Mouse (Mus musculus) gastrocnemius, postnatal 25 days (tissue): ENCODE measurements at regions not wholly inside any gene's neighbourhood (a gene's known extent, or its start where the extent isn't known, plus 50 kb on each side); places are given as distances from the start of the nearest gene placed in this dataset.

Experiments
- DNase-seq: peaks from one replicate; pipeline ENCODE4 v3.0.0; 2022

DNA sequence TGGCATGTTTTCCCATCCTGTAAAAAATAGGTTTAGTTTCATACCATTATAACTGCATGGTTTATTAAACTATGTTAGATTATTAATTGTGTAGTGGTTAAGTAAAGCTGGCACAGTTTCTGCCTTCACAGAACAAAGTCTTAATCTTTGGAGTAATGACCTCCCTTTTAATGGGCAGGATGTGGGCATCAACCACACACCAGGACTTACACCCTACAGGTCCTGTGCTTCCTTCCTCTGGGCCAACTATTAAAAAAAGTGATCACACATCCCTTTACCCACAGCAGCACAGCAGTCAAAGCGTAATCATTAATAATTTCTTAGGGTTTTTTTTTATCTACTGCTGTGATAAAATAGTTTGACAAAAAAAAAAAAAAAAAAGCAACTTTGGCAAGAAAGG, 300.3 kb downstream of the Fam49a start:
- DNase-seq = no peak

DNA sequence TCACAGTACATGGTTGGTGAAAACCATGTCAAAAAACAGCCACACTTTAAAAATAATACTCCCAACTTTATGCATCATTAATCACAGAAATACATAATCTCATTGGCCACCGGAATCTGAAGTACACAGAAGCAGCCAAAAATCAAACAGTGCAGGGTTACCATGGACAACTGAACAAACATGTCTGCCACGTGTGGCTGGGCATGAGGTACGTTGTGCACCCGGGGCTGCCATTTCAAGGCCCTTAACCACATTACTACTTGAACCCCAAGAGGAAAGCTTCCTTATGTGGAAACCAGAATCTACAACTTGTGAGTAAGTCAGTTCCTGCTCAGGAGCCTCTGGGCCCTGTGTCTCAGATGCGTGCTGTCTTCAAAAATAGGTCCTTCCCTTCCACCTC, 289.9 kb downstream of the Fam49a start:
- DNase-seq = no peak

DNA sequence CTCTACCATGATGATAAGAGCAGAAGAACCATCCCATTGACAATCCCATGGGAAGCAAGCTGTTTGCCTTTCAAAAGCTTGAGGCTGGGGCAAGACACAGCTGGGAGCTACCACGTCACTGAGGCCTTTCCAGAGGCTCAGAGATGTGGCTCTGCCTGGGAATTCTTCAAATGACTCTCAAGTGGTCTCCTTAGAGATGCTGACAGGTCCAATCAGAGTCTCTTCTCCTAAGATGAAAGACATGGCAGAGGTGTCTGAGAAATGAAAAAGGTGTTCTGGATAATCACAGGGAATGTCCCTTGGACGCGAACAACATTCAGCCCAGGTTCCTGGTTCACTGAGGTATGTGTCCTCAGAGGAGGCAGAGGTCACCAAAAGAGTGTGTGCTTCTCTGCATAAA, 287.7 kb downstream of the Fam49a start:
- DNase-seq = no peak

DNA sequence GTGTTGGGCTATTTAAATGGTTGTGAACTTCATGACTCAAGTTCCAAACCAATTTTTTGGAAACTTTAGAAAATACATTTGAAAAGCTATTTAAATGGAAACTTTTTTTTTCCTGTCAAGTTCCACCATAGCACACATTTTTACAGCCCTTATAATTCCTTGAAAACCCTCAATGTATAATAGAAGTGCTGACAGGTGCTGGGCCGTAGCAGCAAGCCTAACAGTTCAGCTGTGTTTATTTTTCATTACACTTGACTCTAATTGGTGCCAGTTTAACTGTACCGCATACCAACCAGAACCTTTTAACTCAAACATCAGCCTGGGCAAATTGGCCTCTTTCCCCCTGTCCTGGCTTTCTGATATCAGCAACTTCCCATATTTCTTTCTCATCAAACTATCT, 286.7 kb downstream of the Fam49a start:
- no peak for DNase-seq

DNA sequence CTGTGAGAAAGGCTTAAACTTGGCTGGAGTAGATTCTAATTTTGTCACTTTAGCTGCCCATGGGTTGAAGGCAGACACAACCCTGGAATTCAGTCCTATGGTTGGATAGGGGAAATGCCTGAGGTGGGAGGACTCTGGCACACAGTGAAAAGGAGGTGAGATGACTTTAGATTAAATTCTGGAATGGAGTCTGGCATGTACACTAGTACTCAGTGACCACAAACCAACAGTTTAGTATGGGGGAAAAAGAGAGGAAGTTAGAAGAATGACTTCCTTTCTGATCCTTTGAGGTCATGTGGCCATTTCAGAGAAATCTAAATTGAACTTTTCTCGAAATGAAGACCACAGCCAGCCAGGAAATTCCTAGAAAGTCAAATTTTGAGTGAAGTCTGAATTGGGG, 285.5 kb downstream of the Fam49a start:
- DNase-seq = no peak

DNA sequence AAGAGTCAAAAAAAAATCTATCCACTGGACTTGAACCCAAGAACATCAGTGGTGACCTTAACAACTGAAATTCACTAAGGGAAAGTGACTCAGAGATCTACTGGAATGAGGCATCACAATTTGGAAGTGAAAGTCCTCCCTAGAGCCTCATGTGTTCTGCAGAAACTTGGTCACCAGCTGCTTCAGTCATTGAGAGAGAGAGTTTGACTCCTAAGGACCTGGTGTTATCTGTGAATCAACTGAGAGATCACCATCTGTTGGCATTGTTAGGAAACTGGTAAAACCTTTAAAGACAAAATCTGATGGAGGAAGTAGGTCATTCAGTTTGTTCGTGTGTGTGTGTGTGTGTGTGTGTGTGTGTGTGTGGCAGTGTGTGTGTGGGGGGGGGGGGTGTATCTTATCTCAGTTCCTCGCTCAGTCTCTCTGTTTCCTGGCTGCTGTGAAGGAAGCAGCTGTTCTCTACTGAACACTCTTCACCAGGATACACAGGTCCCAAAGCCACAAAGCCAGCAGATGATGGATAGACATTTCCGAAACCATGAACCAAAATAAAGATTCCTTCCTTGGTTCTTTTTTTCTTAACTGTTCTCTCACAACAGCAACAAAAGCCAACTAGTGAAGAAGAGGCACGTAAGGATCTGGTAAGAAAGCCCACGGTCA, 284.6 kb downstream of the Fam49a start:
- no peak for DNase-seq

DNA sequence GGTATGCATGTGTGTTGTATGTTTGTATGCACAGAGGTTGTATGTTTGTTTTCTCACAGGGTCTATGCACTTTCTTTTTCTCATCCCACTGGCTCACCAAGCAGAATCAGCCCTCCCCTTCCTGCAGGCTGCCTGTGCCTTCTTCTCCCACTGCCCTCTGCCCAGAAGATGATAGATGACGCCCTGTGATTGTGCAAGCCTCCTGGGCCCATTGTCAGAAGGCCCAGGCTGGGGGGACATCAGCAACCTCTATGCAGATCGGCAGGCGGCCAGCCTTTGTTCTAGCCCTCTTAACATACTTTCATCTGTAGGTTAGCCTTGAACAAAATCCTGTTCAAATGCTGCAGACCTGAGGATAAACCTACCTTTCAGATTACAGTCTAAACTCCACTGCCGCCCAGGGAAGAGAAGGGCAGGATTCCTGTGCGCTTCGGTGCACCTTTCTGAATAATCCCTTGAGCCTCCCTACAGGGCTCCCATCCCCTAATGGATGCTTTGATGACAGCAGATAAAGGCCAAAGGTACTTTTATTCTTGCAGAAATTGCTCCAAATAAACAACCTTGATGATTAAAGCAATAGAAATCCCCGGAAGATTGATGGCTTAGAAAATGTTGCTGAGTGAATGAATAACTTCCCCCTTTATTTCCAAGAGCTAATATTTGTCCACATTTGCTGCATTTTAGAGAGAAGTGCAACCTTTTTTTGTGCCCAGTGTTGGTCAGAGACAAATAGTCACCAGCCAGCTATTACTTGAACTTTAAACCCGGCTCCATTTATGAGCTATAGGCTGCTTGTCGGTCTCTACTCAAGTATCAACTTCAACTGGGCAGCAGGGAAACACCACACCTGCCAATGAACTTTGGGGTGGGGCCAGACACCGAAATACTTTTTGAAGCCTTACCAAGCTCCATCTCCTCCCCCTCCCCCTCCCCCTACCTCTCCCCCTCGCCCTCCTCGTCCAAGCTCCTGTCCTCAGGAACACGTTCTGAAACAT, 279.4 kb downstream of the Fam49a start:
- DNase-seq = peak; percentile 10

DNA sequence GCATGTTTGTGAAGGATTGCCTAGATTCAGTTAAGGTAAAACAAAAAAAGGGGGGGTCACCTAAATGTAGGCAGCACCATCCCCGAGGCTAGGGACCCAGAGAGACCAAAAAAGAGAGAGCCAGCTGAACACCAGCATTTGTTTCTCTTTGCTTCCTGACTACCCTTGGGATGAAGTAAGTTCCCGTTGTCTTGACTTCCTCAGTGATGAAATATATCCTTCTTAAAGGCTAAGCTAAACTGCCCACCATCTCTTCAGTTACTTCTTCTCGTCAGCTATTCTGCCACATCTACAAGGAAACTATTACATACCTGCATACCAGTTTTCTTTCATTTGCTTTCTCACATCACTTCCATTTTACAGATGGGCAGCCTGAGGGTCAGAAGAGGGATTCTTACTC, 277.4 kb downstream of the Fam49a start:
- no peak for DNase-seq

DNA sequence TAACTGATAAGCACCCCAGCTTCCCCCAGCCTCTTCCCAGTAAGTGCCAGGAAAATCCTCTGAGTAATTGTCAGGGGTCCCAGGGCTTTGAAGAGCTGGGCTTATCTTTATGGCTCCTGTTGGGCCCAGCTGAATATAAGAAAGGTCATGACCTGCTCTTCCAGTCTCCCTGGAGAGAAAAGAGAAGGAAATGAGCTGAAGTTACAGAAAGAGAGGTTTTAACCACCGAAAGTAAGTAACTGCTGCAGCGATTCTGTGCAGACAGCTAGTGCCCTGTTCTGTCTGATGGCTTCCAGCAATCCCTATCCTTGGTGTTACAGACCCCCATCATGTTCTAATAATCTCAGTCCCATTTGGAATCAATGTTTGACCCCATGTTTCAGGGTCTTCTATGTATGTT, 272.8 kb downstream of the Fam49a start:
- DNase-seq = no peak

DNA sequence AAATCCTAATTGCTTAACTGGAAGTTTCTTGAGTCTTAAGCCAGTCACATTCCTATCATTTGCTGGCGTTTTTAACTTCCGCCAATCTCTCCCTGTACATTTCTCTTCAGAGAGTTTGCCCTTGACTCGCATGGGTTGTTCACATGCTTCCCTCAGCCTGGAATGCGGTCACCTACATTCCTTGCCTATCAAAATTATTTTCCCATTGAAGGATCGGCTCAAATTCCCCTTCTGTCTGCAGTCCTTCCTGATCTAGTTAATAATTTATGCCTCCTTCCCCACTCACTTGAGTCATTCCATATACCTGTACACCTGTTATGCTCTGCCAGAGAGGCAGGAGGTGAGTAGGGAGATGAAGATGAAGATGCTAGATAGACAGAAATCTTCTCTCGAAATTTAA, 268.9 kb downstream of the Fam49a start:
- no peak for DNase-seq

DNA sequence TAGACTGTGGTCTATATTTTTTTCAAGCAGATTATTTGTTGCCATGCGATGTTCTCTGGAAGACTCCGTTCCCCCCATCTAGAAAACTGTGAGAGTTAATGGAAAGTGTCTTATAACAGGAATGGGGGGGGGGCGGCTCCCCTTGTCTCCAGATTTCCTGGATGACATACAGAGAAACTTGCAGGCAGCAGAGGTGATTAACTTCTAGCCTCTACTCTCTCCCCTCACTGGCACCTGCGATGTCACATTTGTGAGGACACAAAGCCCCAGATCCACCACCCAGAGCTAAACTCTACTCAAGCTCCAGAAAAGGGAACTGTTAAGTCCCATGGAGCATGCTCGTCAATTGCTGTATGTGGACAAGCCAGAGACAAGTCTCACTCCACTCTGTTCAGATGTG, 267.6 kb downstream of the Fam49a start:
- no peak for DNase-seq

DNA sequence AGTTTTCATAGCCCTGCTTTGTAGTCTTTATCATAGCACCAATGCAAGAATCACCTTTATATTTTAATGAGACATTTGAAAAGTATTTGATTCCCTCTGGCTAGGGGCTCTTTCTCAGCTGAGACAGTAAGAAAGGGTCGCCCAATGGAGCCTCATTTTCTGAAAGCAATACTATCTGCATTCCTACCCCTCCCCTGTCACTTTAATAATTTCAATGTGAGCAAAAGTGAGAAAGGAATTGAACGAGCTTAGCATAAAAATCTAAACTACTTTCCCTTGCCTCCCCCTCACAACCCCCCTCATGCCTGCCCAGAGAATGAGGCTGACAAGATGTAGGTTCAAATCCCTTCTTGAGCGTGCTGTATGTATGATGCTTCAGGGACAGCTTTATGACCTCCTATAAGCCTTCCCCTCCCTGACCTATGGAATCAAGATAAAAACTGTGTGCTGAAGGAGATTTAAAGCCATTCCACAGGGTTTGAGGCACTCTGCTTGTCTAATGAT, 266.6 kb downstream of the Fam49a start:
- no peak for DNase-seq

DNA sequence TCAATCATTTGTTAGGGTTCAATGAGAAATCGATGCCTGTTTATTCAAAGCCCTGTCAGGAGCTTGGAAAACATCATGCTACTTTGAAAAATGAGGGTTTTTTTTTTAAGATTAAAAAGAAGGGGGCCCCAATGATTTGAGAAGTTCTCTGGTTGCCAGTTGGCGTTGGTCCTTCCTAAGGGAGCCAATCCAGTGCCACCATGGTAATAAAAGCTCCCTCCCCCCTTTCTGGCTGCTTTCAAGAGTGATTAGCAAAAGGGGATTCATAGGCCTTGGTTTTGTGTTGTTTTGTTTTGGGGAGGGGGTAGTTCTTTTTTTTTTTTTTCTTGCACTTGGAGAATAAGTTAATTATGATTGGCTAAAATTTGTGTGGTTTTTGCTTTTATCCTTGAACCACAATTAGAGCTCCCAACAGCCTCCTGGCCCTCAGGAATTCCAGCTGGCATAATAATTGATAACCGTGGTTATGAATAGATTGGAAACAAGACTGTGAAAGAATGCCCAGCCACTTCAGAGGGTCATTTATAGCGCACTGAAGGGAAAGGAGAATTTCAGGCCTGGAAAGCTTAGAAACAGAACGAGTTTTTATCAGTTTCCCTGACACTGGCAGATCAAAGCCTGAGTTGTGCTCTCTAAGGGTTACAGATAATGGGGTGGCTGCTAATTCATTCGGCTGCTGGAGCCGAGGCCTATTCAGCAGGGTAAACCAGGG, 266.0 kb downstream of the Fam49a start:
- no peak for DNase-seq

DNA sequence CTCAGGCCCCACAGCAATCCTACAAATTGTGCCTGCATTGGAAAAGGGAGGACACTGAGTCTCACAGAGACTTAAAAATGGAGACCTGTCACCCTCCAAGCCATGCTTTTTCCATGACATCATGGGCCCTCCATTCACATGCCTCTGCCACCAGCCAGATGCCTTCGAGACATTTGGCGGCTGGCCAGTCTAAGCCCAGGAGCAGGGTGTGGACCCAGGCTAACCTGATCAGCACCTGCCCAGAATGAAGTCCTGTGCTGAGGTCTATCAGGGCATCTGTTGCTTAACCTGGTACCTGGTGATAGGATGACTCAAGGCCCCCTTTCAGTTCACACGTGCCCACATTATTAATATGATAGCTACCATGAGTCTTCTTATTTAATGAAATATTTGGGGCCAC, 265.4 kb downstream of the Fam49a start:
- no peak for DNase-seq

DNA sequence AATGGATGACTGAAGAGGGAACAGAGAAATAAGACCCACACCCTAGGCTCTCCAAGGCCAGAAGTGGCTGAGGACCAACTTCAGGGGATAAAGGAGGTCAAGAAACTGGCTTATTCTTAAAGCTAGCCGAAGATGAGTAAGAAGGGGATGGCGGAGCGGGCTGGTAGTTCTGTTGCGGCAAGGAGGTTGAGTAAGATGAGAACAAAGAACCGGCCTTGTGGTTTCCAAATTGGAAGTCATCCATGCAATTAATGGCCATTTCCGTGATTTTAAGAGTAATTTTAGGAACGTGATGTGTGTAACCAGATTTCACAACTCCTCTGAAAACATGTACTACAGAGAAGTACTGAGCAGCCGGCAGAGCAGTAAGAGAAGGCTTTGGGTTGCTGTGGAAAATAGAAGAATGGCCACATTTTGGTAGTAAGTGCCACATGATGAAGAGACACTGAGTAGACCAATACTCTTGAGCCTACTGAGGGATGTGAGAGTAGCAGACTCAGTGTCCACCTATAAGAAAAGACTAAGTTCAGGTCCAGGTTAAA, 258.4 kb downstream of the Fam49a start:
- no peak for DNase-seq

DNA sequence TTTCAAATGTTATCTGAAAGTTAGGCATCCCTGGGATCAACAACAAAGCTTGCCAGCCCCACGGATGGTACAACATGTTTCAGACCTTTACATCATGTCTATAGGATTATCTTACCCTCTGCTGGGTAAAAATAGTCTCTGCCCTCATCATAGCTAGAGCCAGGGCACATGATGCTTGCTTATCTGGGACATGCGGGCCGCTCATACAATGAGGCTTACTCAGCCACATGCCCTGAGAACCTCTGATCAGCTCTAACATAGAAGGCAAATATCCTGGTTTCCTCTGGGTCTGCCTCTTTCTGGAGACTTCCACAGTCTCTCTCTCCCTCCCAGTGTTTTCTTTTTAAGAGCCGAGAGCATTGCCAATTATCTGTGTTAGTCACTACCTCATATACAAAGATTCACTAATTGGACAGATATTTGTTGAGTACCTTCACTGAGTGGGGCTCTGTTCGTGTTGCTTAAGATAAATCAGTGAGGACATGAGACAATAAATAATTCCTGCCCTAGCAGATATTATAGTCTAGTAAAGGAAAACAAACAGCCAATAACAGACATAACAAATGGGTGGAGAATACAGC, 256.6 kb downstream of the Fam49a start:
- DNase-seq = no peak

DNA sequence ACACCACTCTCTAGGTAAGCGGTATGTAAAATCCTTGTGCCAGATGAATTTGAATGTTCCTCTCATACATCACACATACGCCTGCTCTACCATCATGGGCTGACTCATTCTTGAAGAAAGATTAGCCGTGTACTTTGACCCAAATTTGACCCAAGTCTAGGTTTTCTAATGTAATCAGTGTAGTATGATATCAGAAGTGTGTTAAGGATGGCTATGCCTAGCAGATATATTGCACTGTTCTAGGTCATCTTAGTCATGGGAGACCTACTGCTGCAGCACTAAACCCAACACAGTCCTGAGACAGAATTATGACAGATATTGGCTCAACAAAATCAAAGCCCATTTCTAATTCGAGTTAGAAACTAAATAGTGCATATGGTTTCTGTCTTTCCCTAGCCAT, 255.1 kb downstream of the Fam49a start:
- no peak for DNase-seq

DNA sequence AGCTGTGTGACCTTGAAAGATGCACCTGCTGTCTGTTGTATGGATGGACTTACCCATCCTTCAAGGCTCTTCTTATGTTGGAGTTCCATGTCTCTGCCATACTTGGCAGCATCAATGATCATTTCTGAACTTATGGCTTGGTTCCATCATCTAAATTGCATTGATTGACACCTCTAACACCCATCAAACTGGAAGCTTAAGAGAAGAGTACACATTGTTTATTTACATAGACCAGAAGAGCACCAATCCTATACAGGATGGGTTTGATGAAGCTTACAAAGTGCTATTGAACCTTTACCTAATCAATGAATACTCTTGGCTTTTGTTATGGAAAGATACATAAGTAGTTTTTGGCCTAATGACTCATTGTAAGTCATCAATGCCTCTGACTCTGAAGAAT, 248.8 kb downstream of the Fam49a start:
- no peak for DNase-seq

DNA sequence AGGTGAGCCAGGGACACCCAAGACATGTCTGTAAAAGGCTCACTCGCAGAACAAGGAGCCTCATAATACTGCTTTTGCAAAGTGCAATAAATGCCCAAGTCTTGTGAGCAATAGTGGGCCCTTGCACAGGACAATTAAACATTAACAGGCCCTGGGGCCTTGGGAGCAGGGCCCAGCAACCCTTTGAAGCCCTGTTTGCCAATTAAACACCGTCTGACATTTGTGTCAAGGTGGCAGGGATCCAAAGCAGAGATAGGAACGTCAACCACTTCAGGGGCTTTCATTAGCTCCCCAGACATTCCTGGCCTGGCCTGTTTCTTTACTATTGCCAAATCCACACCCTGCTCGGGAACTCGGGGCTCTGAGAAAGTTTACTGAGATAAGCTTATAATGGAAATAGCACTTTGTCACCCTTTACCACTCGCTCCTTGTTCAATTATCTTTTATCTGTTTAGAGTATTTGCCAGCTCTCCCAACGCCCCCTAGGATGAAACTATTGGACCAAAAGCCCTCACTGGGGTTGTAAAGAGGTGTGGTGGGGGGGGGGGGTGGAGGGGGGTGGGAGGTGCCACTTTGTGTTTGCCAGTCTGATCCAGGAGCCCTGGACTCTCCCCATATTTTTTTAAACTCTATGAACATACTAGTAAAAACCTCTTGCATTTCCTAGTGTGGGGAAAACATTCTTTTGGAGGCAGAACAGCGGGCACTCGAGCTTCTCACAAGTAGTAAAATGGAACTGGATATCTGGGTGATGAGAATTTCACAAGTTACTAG, 247.4 kb downstream of the Fam49a start:
- no peak for DNase-seq

DNA sequence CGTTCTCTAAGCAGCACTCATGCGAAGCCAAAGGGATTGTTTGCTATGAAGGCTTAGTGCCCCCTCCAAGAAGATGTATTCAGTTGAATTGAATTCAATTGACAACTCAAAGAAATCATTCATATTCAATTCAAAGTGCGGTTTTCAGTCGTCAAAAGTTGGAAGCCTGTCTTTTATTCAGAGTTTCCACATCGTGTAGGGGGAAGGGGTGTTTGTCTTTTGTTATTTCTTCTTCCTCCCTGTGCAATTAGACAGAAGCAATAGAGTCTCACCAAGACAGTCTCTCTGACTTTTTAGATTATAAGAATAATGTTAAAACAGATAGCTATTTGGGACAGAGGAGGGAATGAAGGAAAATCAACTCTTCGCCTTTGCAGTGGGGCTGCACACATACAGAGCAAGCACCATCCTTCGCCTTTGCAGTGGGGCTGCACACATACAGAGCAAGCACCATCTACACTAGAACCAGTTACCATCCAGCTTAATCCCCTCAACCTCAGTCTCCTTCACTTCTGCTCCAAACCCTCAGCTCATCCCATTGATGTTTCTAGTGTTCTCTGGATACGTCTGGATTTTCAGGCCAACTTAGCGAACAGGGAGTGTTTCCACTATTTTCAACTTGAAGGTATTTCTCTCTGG, 246.7 kb downstream of the Fam49a start:
- no peak for DNase-seq

DNA sequence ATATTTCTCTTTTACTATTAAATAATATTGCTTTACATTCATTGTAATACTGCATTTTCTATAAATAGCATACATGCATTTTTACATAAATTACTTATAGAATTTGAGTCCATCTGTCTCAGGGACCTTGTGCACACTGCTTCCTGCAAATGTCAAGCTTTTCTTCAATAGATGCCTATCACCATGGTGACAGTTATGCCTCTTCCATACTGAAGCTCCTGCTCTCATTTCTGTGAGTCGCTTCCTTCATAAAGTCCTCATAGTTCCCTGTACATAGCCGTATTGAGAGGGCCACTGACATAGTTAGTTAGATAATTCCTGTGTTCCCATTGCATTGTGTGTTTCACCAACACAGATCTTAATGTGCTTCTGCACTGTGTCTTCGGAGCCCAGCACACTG, 244.7 kb downstream of the Fam49a start:
- DNase-seq = no peak
